Mouse (Mus musculus) layer of hippocampus, adult 18-20 months (tissue): Measurements from ENCODE around the gene Olfr446. TPM values are rescaled to one million over a fixed set of nuclear protein-coding genes. Genes with fewer than 3 reads are reported as not detected.
A peak's percentile ranks its signal among the peaks of the same experiment; 100 is the strongest.

ENCODE experiments used
- DNase-seq, 2 experiments: peaks; one replicate each; pipeline ENCODE4 v3.0.0; 2022; ENCODE audit warnings: low spot score in 2 of 2
- long read RNA-seq: library from polyadenylated mRNA; stranded (forward); transcript quantifications from one replicate; pipeline ENCODE4 v2.0.0, GENCODE M21; 2021
- total RNA-seq, 2 experiments: library from RNA; stranded (reverse); gene quantifications; 2 replicates each; pipeline ENCODE4 v1.2.3; 2021

Olfr446 gene
- total RNA-seq, result not detected
- long read RNA-seq, result 0 reads

DNA sequence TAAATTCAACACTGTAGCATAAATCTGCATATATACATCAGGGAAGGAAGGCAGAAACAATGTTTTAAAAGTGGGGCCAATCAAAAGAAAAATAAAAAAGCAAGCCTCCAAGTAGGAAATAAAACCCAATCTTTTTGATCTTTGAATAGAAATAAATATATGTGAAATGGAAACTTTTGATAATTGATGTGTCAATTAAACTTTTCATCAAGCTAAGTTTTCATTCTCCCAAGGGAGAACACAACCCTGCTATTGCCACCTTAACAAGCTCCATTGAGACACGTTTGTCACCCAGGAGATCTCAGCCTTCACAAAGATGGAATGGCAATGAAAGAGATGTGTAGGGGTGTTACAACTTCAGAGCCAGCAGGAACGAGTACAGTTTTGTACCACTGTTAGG lies at the start of gene Olfr446:
TSS of gene Olfr446 (plus strand) at position 301 of the 400 bp plus-strand sequence.
- no peak for DNase-seq

GRCm38 (mm10) chr6:42876323-42876722 lies 44.9 kb upstream of the Olfr446 start:
- peak in 1 of 2 experiments; percentile 53 for DNase-seq

GRCm38 (mm10) chr6:42890141-42890540 lies 31.0 kb upstream of the Olfr446 start, which contains the start of gene Olfr448:
Gene Olfr448 (plus strand): TSS chr6:42890441.
- no peak for DNase-seq

DNA sequence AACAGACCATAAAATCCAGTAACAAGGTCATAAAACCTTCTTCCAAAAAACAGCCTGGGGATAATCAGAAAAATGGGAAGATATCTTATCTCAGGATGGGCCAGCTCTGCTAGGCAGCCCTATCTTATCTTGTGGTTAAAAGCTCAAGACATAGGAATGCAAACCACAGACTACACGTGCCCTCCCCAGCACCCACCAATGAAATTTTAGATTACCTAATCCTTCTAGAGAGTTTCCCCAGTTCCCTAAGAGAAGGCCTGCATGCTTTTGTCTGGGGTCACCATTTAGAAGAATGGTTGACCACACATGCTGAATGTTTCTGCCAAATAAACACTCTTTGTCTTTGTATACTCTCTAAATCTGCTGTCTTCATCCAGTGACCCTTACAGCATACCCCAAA lies 20.8 kb upstream of the Olfr446 start:
- no peak for DNase-seq

GRCm38 (mm10) chr6:42908578-42908977 lies 12.6 kb upstream of the Olfr446 start, which contains the start of gene Olfr447:
Gene Olfr447 (plus strand): TSS chr6:42908878.
- no peak for DNase-seq

GRCm38 (mm10) chr6:42948767-42949166 lies 27.6 kb downstream of the Olfr446 start, which contains the start of gene Olfr444:
Gene Olfr444 (plus strand): TSS chr6:42949067.
- DNase-seq, result no peak

DNA sequence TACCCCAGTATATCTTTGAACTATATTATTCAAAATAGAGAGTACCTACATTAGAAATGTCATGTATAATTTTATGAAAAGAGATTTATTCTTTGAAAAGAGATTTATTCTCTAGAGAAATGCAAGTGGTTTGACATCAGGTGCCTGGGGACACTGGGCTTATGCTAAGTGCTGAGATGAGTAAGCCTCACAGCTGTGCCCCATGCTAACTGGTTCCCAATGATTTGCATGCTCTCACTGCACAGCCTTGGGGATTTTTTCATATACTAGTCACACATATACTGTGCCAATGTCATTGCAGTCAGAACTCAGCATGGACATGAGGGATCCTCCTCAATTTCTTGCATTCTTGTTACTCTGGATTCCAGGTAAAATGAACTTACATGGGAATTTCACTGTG lies 59.2 kb downstream of the Olfr446 start:
- DNase-seq, result no peak

Other genes with a start within 250 kb of the Olfr446 start
- 100 to 1,000 TPM; 205 to 214 TPM for gene Tcaf1, start 211.3 kb upstream of the Olfr446 start, total RNA-seq
- not detected for gene Olfr453, start 182.0 kb upstream of the Olfr446 start, total RNA-seq
- gene Olfr38, start 165.0 kb upstream of the Olfr446 start, total RNA-seq, result not detected
- gene Olfr452, start 136.3 kb upstream of the Olfr446 start, total RNA-seq, result not detected
- not detected for gene Olfr450, start 109.4 kb upstream of the Olfr446 start, total RNA-seq
- gene Olfr449, start 87.0 kb upstream of the Olfr446 start, total RNA-seq, result not detected
- gene Olfr448, start 30.9 kb upstream of the Olfr446 start, total RNA-seq, result not detected
- not detected for gene Olfr447, start 12.5 kb upstream of the Olfr446 start, total RNA-seq
- gene Olfr444, start 27.7 kb downstream of the Olfr446 start, total RNA-seq, result not detected
- gene Olfr441, start 185.0 kb downstream of the Olfr446 start, total RNA-seq, result not detected
- not detected for gene Olfr237-ps1, start 225.2 kb downstream of the Olfr446 start, total RNA-seq
- gene Olfr437, start 241.9 kb downstream of the Olfr446 start, total RNA-seq, result not detected